Comparison of ENCODE assay signal across 11 mouse cellular contexts in genomic region chr10:28232273-28233167, GRCm38 (mm10).
DNase-seq lines count a peak whose midpoint lies in the region; ATAC-seq lines count a peak whose summit lies in the region.
"Had no signal": no experiment of that assay in that cellular context is flagged by ENCODE, and none has a peak within 500 bp of the region (broad histone marks: within the 10 kb centered on the region; RNA-seq: fewer than 3 reads in every experiment).

No protein-coding gene starts in this region.

- H3K4me2 ChIP-seq in forebrain, embryonic 14.5 days (ENCODE audit: low read length): no peak overlapping the region
- H3K4me2 ChIP-seq in neural tube, embryonic 11.5 days (ENCODE audit: low read depth): no peak overlapping the region
- H3K4me2 ChIP-seq: liver, embryonic 11.5 days had no signal

- H3K27ac ChIP-seq in heart, embryonic 10.5 days: no peak overlapping the region
- H3K27ac ChIP-seq in forebrain, embryonic 14.5 days (ENCODE audit: low read depth, low read length): no peak overlapping the region
- H3K27ac ChIP-seq in neural tube, embryonic 11.5 days (ENCODE audit: low read depth, low read length): no peak overlapping the region

- no peaks in the 10 kb centered on the region for H3K4me1 ChIP-seq in heart, embryonic 10.5 days
- no peaks in the 10 kb centered on the region for H3K4me1 ChIP-seq in forebrain, embryonic 14.5 days (ENCODE audit: control insufficient read depth, insufficient read depth, low read length)
- H3K4me1 ChIP-seq in neural tube, embryonic 11.5 days (ENCODE audit: control insufficient read depth, insufficient read depth, low read length): no peaks in the 10 kb centered on the region

- WGBS in heart, embryonic 10.5 days: 50% methylated on average over 4 of the region's 4 CpGs
- WGBS in forebrain, embryonic 14.5 days: 18% methylated on average over 4 of the region's 4 CpGs
- WGBS in neural tube, embryonic 11.5 days: 33% methylated on average over 4 of the region's 4 CpGs

- peak; percentile 42; the same call in 1 of the 2 replicates for ATAC-seq in forebrain, embryonic 14.5 days
- ATAC-seq in neural tube, embryonic 11.5 days (ENCODE audit: insufficient read depth, low FRiP score, low TSS enrichment): 0 out of 2 replicates have a peak, but pooled peaks have one; percentile 62
- ATAC-seq in erythroblast, adult 5-6 weeks (replicated peaks; ENCODE audit: low FRiP score, poor library complexity, severe bottlenecking): no peak
- ATAC-seq: intestine, postnatal 0 days had no signal

- H3K27me3 ChIP-seq in heart, embryonic 10.5 days (ENCODE audit: insufficient read depth, poor library complexity, severe bottlenecking): no peaks in the 10 kb centered on the region
- H3K27me3 ChIP-seq in forebrain, embryonic 14.5 days (replicated peaks; ENCODE audit: control insufficient read depth, insufficient read depth, low read length): no peaks in the 10 kb centered on the region
- no peaks in the 10 kb centered on the region for H3K27me3 ChIP-seq in neural tube, embryonic 11.5 days (ENCODE audit: control insufficient read depth, insufficient read depth, low read length)

- intact Hi-C loops in heart, postnatal 10 days (cut with DNase I): no loop called here

- no peaks in the 10 kb centered on the region for H3K36me3 ChIP-seq in heart, embryonic 10.5 days
- no peaks in the 10 kb centered on the region for H3K36me3 ChIP-seq in forebrain, embryonic 14.5 days (ENCODE audit: control insufficient read depth, insufficient read depth, low read length)
- H3K36me3 ChIP-seq in neural tube, embryonic 11.5 days (ENCODE audit: control insufficient read depth, insufficient read depth, low read length): no peaks in the 10 kb centered on the region

- no peaks in the 10 kb centered on the region for H3K9me3 ChIP-seq in heart, embryonic 10.5 days
- no peaks in the 10 kb centered on the region for H3K9me3 ChIP-seq in forebrain, embryonic 14.5 days (replicated peaks; ENCODE audit: control insufficient read depth, low read length)
- no peaks in the 10 kb centered on the region for H3K9me3 ChIP-seq in neural tube, embryonic 11.5 days (ENCODE audit: control insufficient read depth, low read length)

- H3K4me3 ChIP-seq in heart, embryonic 10.5 days: no peak overlapping the region
- no peak overlapping the region for H3K4me3 ChIP-seq in forebrain, embryonic 14.5 days (ENCODE audit: low read depth, low read length)
- no peak overlapping the region for H3K4me3 ChIP-seq in neural tube, embryonic 11.5 days (ENCODE audit: low read depth, low read length)

- peak; percentile 14 to 15 for DNase-seq in heart, postnatal 10 days
- DNase-seq in heart, embryonic 10.5 days (ENCODE audit: low spot score): no peak
- peak; percentile 39 for DNase-seq in WW6 (ENCODE audit: low read depth, low spot score)
- peak; percentile 42 for DNase-seq in forebrain, embryonic 14.5 days (ENCODE audit: low spot score)
- DNase-seq in neural tube, embryonic 11.5 days (ENCODE audit: low spot score): peak; percentile 32
- no peak for DNase-seq in lung, postnatal 14 days
- no peak for DNase-seq in lung, postnatal 25 days (ENCODE audit: low spot score)
- DNase-seq: cerebellum, adult 11 months had no signal

- no peak overlapping the region for H3K9ac ChIP-seq in forebrain, embryonic 14.5 days (ENCODE audit: low read length)
- H3K9ac ChIP-seq in neural tube, embryonic 11.5 days (ENCODE audit: low read length): no peak overlapping the region

Comparison
In these comparisons a context has a peak if more than half of its experiments do, and no peak if none do; other contexts are left out.
1. DNase-seq: peak in heart, postnatal 10 days (2 of 2), WW6 (single experiment), forebrain, embryonic 14.5 days (single experiment) and neural tube, embryonic 11.5 days (single experiment); none in heart, embryonic 10.5 days (single experiment), lung, postnatal 14 days (single experiment) and lung, postnatal 25 days (single experiment).